Mouse (Mus musculus) urinary bladder, postnatal 4 days (tissue): Measurements from ENCODE around the gene Pik3c2g.

ENCODE experiments used
- DNase-seq, 2 experiments: peaks; one replicate each; pipeline ENCODE4 v3.0.0; 2021 to 2022; ENCODE audit warnings: low spot score in 2 of 2

The Pik3c2g gene

GRCm38 (mm10) chr6:139735708-139736626 lies 148.9 kb downstream of the Pik3c2g start:
- DNase-seq, result no peak

- no peak for DNase-seq
Observed at GRCm38 (mm10) chr6:139738350-139738749, 151.3 kb downstream of the Pik3c2g start.

GRCm38 (mm10) chr6:139742693-139743432 lies 155.8 kb downstream of the Pik3c2g start:
- DNase-seq, result no peak

- DNase-seq, result no peak
Observed at GRCm38 (mm10) chr6:139746758-139747479, 159.9 kb downstream of the Pik3c2g start.

DNA sequence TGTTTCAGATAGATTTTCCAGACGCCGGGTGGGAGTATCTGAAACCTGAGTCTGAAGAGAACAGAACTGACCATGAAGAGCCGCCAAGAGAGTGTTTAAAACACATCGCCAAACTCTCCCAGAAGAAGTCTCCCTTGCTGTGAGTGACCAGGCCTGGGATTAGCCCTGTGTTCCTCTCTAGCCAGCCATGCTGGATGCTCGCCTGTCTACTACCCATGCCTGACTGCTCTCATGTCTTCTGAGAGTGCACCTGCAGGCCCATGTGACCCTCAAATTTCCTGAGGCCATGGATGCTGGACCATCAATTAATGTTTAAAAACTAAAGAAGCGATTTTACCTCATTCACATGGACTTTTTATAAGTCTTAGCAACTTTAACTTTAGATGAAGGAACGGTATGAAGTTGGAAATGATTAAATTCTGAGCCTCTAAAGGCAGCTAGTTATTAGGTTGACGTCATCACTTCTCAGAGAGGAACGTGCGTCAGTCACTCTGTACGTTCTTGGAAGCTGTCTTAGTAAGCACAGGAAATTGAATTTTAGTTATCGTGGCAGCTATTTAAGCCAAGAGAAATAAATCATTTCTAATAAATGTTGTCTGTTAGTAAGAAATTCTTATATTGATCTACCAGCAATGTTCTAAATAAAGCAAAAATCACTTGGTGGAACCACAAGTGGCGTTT lies 161.2 kb downstream of the Pik3c2g start:
- DNase-seq, result no peak

- DNase-seq, result no peak
Observed at GRCm38 (mm10) chr6:139750599-139750998, 163.6 kb downstream of the Pik3c2g start.

DNA sequence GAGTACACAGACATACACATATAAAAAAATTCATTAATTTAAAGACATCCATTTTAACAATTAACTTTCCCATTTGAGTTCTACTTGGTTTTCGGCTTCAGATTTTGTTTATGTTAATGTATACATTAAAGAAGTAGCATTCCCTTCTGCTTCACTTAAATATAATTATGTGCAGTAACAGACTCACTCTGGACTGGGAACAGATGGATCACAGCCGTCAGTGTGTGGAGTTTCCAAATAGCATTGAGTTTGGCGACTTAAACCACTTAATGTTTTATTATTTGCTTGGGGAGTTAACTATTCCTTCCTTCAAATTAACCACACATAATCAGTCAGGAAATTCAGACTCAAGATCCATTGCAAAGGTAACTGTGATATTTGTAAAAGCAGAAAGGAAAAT lies 164.0 kb downstream of the Pik3c2g start:
- no peak for DNase-seq

DNA sequence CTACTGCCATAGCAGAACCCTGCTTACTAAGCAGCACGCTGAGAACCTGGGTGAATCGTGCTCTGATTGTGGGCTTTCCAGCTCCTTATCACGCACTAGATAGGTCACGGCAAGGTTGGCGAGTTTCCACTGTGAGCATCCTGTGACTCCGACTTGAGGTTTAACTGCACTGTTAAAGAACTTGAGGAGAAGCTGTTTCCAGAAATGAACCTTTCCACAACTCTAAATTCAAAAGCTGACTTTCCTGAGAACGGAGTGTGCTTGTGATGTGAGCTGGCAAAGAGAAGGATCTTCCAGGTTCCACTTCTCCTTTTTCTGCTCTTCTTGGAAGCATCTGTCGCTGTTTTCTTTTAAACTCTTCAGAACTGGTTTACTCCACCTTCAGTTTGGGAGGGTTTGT lies 170.9 kb downstream of the Pik3c2g start:
- DNase-seq, result no peak

GRCm38 (mm10) chr6:139760978-139761377 lies 174.0 kb downstream of the Pik3c2g start:
- no peak for DNase-seq

GRCm38 (mm10) chr6:139764398-139764797 lies 177.4 kb downstream of the Pik3c2g start:
- no peak for DNase-seq

DNA sequence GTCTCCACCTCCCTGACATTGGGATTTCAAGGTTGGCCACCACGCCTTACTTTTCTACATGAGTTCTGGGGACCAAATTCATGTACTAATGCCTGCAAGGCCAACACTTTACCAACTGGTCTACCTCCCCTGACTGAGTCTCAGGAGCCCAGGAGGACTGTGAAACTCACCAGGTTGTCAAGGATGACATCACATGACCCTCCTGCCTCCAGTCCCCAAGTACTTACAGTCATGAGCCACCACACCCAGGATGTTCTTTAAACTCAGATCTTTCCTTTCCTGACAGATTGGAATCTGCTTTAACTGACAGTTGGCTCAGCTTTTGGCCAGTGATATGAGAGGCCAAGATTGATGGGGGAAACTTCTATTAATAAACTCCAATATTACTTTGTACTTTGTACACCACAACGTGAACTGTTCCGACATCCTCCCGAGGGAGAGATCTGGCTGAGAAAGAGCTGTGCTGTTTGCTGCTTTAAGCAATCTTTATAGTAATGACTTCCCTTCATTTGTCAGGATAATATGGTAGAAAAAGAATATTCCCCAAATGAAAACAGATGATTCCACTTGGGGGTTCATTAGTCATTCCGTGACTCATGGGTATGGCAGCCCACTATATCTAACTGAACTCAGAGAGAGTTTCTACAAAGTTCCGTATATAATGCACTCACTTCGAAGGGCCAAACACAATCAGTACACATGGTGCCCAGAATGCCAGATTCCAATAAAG lies 182.9 kb downstream of the Pik3c2g start:
- no peak for DNase-seq

- DNase-seq, result no peak
Observed at GRCm38 (mm10) chr6:139770535-139770934, 183.5 kb downstream of the Pik3c2g start.

DNA sequence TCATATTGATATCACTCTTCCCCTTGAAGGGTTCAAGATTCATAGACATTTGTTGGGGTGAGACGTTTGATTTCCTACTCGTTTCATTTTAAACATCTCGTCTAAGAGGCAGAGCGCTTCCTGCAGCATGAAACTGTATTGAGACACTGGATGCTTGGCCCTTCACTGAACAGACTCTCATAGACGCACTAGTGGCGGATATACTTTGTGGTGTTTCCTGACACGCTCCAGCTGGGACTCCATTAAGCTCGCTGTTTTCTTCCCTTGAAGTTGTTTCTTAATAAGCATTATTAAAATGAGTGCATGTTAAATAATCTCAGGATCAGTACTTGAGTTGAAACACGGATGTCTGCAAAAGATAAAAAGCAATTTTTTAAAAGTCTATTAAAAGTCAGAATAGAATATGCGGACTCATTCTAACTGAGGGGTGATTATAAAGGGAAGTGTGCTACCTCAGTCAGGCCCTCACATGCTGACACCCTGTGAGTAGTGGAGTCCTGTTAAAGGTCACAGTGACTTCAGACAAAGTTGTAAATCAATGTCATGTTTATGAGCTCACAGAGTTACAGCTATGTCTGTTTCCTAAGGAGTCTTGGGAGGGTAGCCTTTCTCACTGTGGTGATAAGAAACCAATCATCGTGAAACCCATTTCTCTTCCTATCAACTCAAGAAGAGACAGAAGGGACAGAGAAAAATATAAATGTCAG lies 190.7 kb downstream of the Pik3c2g start:
- DNase-seq, result no peak

GRCm38 (mm10) chr6:139780028-139780427 lies 193.0 kb downstream of the Pik3c2g start:
- no peak for DNase-seq

GRCm38 (mm10) chr6:139789479-139789878 lies 202.5 kb downstream of the Pik3c2g start:
- DNase-seq, result no peak

- DNase-seq, result no peak
Observed at GRCm38 (mm10) chr6:139799541-139800226, 212.7 kb downstream of the Pik3c2g start.

DNA sequence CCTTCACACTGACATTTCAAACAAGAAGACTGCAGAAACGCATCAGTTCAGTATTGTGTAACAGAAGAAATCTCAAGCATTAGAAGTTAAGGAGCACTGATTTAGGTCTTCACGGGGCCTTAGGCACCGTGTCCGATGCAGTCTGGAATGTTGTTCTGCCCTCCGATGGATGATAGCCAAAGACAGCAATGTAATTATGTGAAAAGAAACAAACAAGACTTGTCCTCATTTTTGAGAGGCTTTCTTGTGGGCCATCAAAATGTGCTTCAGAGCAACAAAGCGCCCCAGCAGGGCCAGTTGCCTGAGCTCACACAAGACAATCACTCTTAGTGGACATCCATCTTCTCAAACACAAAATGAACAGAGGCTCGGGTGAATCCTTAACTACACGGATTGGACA lies 234.9 kb downstream of the Pik3c2g start:
- DNase-seq, result no peak

DNA sequence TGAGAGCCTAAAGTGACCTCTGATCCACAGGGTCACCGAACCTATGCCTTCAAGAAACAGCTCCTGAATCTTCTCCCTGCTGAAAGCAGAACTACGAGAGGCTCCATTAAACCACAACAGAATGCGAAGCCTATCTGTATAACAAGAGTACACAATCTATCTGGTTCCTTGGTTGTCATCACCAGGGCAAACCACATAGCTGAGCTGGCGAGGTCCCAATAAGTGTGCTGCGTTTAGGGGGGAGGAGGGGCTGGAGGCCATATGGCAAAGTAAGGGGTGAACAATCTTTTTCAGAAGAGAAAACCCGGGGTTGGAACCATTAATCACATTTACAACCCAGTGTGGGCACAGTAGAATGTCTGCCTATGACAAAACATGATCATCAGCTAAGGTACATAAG lies 251.2 kb downstream of the Pik3c2g start:
- no peak for DNase-seq

DNA sequence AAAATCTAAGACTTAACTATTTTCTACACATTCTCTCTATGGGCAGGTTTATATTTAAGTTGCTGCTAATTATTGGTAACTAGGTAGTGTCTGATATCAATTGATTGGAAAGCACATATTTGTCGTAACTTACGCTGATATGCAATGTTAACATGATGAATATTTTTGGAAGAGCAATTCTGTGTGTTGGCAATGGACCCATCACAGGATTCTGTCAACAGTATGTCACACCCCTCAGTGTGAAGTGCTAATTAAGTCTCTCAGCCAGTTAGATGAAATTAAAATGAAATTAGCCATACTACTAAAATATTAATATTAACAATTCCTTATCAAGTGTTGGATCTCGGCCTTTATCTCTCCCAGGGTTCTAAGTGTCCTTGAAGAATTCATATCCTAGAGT lies 251.7 kb downstream of the Pik3c2g start:
- no peak for DNase-seq

- no peak for DNase-seq
Observed at GRCm38 (mm10) chr6:139839907-139840306, 252.9 kb downstream of the Pik3c2g start.
